Mouse (Mus musculus): ENCODE measurements around the gene Ppp2r2c. TPM values are rescaled to one million over a fixed set of nuclear protein-coding genes. Genes with fewer than 3 reads are reported as not detected.

Gene Ppp2r2c
- total and polyA plus RNA-seq, 3 experiments = 0.05 TPM; not detected in 2

DNA sequence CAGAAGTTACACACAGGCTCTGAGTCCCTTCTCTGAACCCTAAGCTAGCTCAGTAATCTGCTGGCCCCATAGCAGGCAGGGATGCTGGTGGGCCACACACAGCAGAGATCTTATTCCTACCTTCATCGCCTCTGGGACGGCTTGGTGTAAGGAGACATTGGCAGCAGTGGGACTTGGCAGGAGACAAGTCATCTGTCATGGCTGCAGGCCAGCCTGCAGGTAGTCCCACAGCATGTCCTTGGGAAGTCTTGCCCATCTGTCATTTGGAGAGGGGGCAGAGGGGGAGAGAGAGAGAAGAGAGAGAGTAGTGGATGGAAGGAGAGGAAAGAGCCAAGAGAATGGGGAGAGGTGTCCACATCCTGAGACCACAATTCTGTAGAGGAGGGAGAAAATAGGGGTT is 35.8 kb downstream of the Ppp2r2c start:
- no peaks in the 10 kb centered on the region; the same call in 1 of the 2 replicates for H3K27me3 ChIP-seq (ENCODE audit: insufficient read depth, low read length)
- TF ChIP-seq POLR2AphosphoS5 (IDR thresholded peaks at IDR 0.05; ENCODE audit: insufficient replicate concordance, low read depth, low read length) = no peak
- TF ChIP-seq TAL1 (conservative IDR thresholded peaks at IDR 0.05; ENCODE audit: low read depth, low read length) = no peak
- TF ChIP-seq CTCF (IDR thresholded peaks at IDR 0.05; ENCODE audit: low read depth, low read length) = no peak

DNA sequence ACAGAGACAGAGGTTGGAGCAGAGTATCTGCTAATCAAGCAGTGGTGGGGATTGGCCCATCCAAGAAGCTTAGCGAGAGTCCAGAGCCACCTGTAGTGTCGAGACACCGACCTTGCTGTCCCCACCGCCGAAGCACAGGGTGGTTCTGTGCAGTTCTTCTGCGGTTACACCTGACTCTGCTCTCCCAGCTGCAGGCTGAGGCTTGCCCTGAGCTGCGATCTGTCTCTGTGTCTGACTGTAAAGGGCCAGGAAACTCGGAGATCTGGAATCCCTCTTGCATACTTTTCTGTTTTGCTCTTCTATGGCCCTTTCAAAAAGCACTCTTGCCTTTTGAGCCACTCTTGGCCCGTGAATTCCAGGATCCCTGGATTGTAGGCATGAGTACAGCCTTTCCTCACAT is 36.4 kb downstream of the Ppp2r2c start:
- ATAC-seq (ENCODE audit: extremely low read depth, insufficient number of reproducible peaks, low FRiP score, poor library complexity, severe bottlenecking) (no peak), DNase-seq (ENCODE audit: low spot score) (no peak)
- no peaks in the 10 kb centered on the region for H3K4me1 ChIP-seq (ENCODE audit: insufficient read depth, low read depth, low read length)
- H3K9me3 ChIP-seq (replicated peaks) = no peaks in the 10 kb centered on the region
- TF ChIP-seq GATA1 (IDR thresholded peaks at IDR 0.05; ENCODE audit: borderline replicate concordance, low read length) (no peak), POLR2AphosphoS5 (IDR thresholded peaks at IDR 0.05; ENCODE audit: insufficient replicate concordance, low read depth, low read length) (no peak), TAL1 (conservative IDR thresholded peaks at IDR 0.05; ENCODE audit: low read depth, low read length) (no peak), CTCF (IDR thresholded peaks at IDR 0.05; ENCODE audit: low read depth, low read length) (no peak), GATA2 (IDR thresholded peaks at IDR 0.05; ENCODE audit: borderline replicate concordance, low read depth, low read length) (no peak)
- H3K27me3 ChIP-seq (ENCODE audit: insufficient read depth, low read length) = no peaks in the 10 kb centered on the region; the same call in 1 of the 2 replicates
- no peak overlapping the region for H3K4me3 ChIP-seq (ENCODE audit: low read depth, low read length)
- no peaks in the 10 kb centered on the region for H3K36me3 ChIP-seq (replicated peaks)

More for the DNA sequence above, 35.8 kb downstream of the Ppp2r2c start:
- Histone ChIP-seq H3K4me3 (ENCODE audit: low read depth, low read length) (no peak overlapping the region), H3K36me3 (replicated peaks) (no peaks in the 10 kb centered on the region), H3K4me1 (ENCODE audit: insufficient read depth, low read depth, low read length) (no peaks in the 10 kb centered on the region), H3K9me3 (replicated peaks) (no peaks in the 10 kb centered on the region)
- DNase-seq (ENCODE audit: low spot score) = no peak
- ATAC-seq (ENCODE audit: extremely low read depth, insufficient number of reproducible peaks, low FRiP score, poor library complexity, severe bottlenecking) = no peak

DNA sequence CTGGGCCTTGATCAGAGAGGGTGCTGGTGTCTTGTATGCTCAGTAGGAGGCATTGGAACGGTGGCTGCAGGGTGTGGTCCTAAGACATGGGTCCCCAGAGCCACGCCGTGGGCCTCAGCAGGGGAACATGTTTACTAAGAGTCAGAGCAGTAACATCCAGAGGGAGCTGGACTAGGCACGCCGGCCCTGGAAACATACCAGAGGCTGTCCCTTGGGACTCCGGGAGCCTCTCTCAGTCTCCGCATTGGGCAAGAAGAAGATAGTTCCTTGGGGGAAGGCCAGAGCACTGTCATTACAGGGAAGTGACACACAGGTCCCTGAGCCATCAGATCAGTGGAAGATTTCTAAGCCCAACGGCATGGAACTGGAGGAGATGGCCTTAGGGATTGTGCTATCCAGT is 36.9 kb downstream of the Ppp2r2c start:
- ATAC-seq (ENCODE audit: extremely low read depth, insufficient number of reproducible peaks, low FRiP score, poor library complexity, severe bottlenecking) = no peak

DNA sequence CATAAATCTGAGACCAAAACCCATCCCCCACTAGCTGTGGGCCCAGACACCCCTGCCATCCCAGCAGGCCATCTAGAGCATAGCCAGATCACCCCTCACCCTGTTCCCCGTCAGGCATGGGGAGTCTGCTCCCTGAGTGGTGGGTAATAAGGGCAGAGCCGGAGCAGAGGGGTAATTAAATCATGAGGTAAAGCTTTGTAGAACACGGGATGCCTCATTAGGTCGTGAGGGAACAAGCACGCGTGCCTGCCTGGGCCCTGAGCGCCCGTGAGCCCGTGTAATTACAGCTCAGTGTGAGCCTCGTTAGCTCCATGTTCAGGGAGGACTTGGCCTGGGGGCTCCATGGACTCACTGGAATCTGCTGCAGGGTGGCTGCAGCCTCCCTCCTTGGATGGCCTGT is 39.4 kb downstream of the Ppp2r2c start:
- Histone ChIP-seq H3K4me3 (ENCODE audit: low read depth, low read length) (no peak overlapping the region), H3K27me3 (ENCODE audit: insufficient read depth, low read length) (no peaks in the 10 kb centered on the region; the same call in 1 of the 2 replicates), H3K9me3 (replicated peaks) (no peaks in the 10 kb centered on the region), H3K36me3 (replicated peaks) (no peaks in the 10 kb centered on the region), H3K4me1 (ENCODE audit: insufficient read depth, low read depth, low read length) (no peaks in the 10 kb centered on the region)
- ATAC-seq (ENCODE audit: extremely low read depth, insufficient number of reproducible peaks, low FRiP score, poor library complexity, severe bottlenecking) = no peak
- TF ChIP-seq TAL1 (conservative IDR thresholded peaks at IDR 0.05; ENCODE audit: low read depth, low read length) = no peak
- no peak for TF ChIP-seq POLR2AphosphoS5 (IDR thresholded peaks at IDR 0.05; ENCODE audit: insufficient replicate concordance, low read depth, low read length)
- TF ChIP-seq GATA1 (IDR thresholded peaks at IDR 0.05; ENCODE audit: borderline replicate concordance, low read length) = no peak
- no peak for TF ChIP-seq GATA2 (IDR thresholded peaks at IDR 0.05; ENCODE audit: borderline replicate concordance, low read depth, low read length)
- no peak for TF ChIP-seq CTCF (IDR thresholded peaks at IDR 0.05; ENCODE audit: low read depth, low read length)
- no peak for DNase-seq (ENCODE audit: low spot score)

More for the DNA sequence above, 36.9 kb downstream of the Ppp2r2c start:
- no peaks in the 10 kb centered on the region for H3K36me3 ChIP-seq (replicated peaks)
- no peak for TF ChIP-seq GATA1 (IDR thresholded peaks at IDR 0.05; ENCODE audit: borderline replicate concordance, low read length)
- TF ChIP-seq POLR2AphosphoS5 (IDR thresholded peaks at IDR 0.05; ENCODE audit: insufficient replicate concordance, low read depth, low read length) = no peak
- TF ChIP-seq CTCF (IDR thresholded peaks at IDR 0.05; ENCODE audit: low read depth, low read length) = no peak
- no peak for TF ChIP-seq TAL1 (conservative IDR thresholded peaks at IDR 0.05; ENCODE audit: low read depth, low read length)
- no peak for TF ChIP-seq GATA2 (IDR thresholded peaks at IDR 0.05; ENCODE audit: borderline replicate concordance, low read depth, low read length)
- no peak overlapping the region for H3K4me3 ChIP-seq (ENCODE audit: low read depth, low read length)
- H3K9me3 ChIP-seq (replicated peaks) = no peaks in the 10 kb centered on the region
- no peaks in the 10 kb centered on the region for H3K4me1 ChIP-seq (ENCODE audit: insufficient read depth, low read depth, low read length)
- DNase-seq (ENCODE audit: low spot score) = no peak
- no peaks in the 10 kb centered on the region; the same call in 1 of the 2 replicates for H3K27me3 ChIP-seq (ENCODE audit: insufficient read depth, low read length)

DNA sequence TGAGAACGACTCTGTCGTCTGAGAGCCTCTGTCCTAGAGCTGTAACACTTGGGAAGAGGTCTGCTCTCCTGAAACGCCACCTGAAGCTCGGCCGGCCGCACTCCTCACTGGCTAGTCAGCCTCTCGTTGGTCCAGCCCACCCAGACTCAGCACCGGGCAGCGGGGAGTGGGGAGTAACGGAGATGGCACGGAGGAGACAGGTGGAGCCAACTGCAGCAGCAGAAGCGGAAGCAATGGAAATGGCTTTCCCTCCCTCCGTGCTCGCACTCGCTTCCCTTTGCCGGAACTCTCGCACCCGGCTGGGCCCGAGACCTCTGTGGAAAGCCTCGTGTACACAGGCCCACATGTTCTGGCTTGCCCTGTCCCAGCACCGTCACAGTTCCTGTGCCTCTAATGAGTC is 41.2 kb downstream of the Ppp2r2c start:
- no peaks in the 10 kb centered on the region for H3K36me3 ChIP-seq (replicated peaks)
- ATAC-seq (ENCODE audit: extremely low read depth, insufficient number of reproducible peaks, low FRiP score, poor library complexity, severe bottlenecking) = no peak
- H3K27me3 ChIP-seq (ENCODE audit: insufficient read depth, low read length) = no peaks in the 10 kb centered on the region; the same call in 1 of the 2 replicates
- no peak overlapping the region for H3K4me3 ChIP-seq (ENCODE audit: low read depth, low read length)
- no peaks in the 10 kb centered on the region for H3K9me3 ChIP-seq (replicated peaks)
- no peaks in the 10 kb centered on the region for H3K4me1 ChIP-seq (ENCODE audit: insufficient read depth, low read depth, low read length)
- TF ChIP-seq GATA1 (IDR thresholded peaks at IDR 0.05; ENCODE audit: borderline replicate concordance, low read length) = no peak
- no peak for TF ChIP-seq POLR2AphosphoS5 (IDR thresholded peaks at IDR 0.05; ENCODE audit: insufficient replicate concordance, low read depth, low read length)
- TF ChIP-seq CTCF (IDR thresholded peaks at IDR 0.05; ENCODE audit: low read depth, low read length) = no peak
- no peak for TF ChIP-seq TAL1 (conservative IDR thresholded peaks at IDR 0.05; ENCODE audit: low read depth, low read length)
- TF ChIP-seq GATA2 (IDR thresholded peaks at IDR 0.05; ENCODE audit: borderline replicate concordance, low read depth, low read length) = no peak
- no peak for DNase-seq (ENCODE audit: low spot score)

DNA sequence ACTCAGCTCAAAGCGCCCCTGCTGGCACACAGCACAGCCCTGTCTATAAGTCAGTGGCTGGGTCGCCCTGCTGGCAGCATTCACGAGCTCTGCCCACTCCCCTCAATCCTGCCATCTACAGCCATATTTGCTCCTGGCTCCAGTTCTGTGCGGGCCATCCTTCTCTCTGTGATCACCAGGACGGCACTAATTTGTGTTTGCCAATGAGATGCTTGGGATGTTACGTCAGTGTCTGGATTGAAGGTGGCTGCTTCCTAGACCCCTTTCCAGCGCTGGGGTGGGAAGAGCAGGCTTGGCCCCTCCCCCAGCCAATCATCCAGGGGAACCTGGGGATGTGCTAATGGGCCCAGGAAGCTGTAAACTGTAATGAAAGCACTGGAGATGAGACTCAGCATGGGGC is 42.7 kb downstream of the Ppp2r2c start:
- H3K27me3 ChIP-seq (ENCODE audit: insufficient read depth, low read length) = no peaks in the 10 kb centered on the region
- no peaks in the 10 kb centered on the region for H3K4me1 ChIP-seq (ENCODE audit: insufficient read depth, low read depth, low read length)
- no peaks in the 10 kb centered on the region for H3K36me3 ChIP-seq (replicated peaks)
- DNase-seq (ENCODE audit: low spot score) (no peak), ATAC-seq (ENCODE audit: extremely low read depth, insufficient number of reproducible peaks, low FRiP score, poor library complexity, severe bottlenecking) (no peak)
- no peaks in the 10 kb centered on the region for H3K9me3 ChIP-seq (replicated peaks)
- H3K4me3 ChIP-seq (ENCODE audit: low read depth, low read length) = no peak overlapping the region
- TF ChIP-seq GATA2 (IDR thresholded peaks at IDR 0.05; ENCODE audit: borderline replicate concordance, low read depth, low read length) = no peak
- TF ChIP-seq TAL1 (conservative IDR thresholded peaks at IDR 0.05; ENCODE audit: low read depth, low read length) = no peak
- TF ChIP-seq CTCF (IDR thresholded peaks at IDR 0.05; ENCODE audit: low read depth, low read length) = no peak
- no peak for TF ChIP-seq POLR2AphosphoS5 (IDR thresholded peaks at IDR 0.05; ENCODE audit: insufficient replicate concordance, low read depth, low read length)
- no peak for TF ChIP-seq GATA1 (IDR thresholded peaks at IDR 0.05; ENCODE audit: borderline replicate concordance, low read length)
